In genomic region chr11:88485088-88485487, GRCm38 (mm10) we compare ENCODE assay signal across 17 mouse cellular contexts.
DNase-seq lines count a peak whose midpoint lies in the region; ATAC-seq and TF ChIP-seq lines count a peak whose summit lies in the region.
"Had no signal": no experiment of that assay in that cellular context is flagged by ENCODE, and none has a peak within 500 bp of the region (broad histone marks: within the 10 kb centered on the region; RNA-seq: fewer than 3 reads in every experiment).

No protein-coding gene starts in this region.

- no peaks in the 10 kb centered on the region for H3K9me3 ChIP-seq in kidney, embryonic 14.5 days (ENCODE audit: control insufficient read depth, low read length)
- no peaks in the 10 kb centered on the region for H3K9me3 ChIP-seq in forebrain, postnatal 0 days (ENCODE audit: low read length)
- no peaks in the 10 kb centered on the region for H3K9me3 ChIP-seq in midbrain, embryonic 14.5 days (ENCODE audit: control insufficient read depth, low read length)
- H3K9me3 ChIP-seq in stomach, postnatal 0 days (ENCODE audit: control insufficient read depth, low read length) = no peaks in the 10 kb centered on the region
- H3K9me3 ChIP-seq: G1E; liver, embryonic 13.5 days; neural tube, embryonic 12.5 days had no signal

- peak; percentile 2; the same call in 1 of the 2 replicates for ATAC-seq in kidney, embryonic 14.5 days (ENCODE audit: low FRiP score, low TSS enrichment)
- ATAC-seq in forebrain, postnatal 0 days = no peak
- no peak for ATAC-seq in midbrain, embryonic 14.5 days (ENCODE audit: low FRiP score, low TSS enrichment)
- ATAC-seq in megakaryocyte progenitor cell, adult 5-6 weeks (replicated peaks; ENCODE audit: poor library complexity) = no peak
- no peak for ATAC-seq in stomach, postnatal 0 days (ENCODE audit: low FRiP score, low TSS enrichment)

- no peaks in the 10 kb centered on the region for H3K27me3 ChIP-seq in kidney, embryonic 14.5 days (ENCODE audit: control insufficient read depth, insufficient read depth, low read length)
- no peaks in the 10 kb centered on the region for H3K27me3 ChIP-seq in forebrain, postnatal 0 days (ENCODE audit: insufficient read depth, low read length)
- no peaks in the 10 kb centered on the region for H3K27me3 ChIP-seq in midbrain, embryonic 14.5 days (ENCODE audit: control insufficient read depth, insufficient read depth, low read length)
- no peaks in the 10 kb centered on the region for H3K27me3 ChIP-seq in stomach, postnatal 0 days (ENCODE audit: control insufficient read depth, insufficient read depth, low read length)
- H3K27me3 ChIP-seq: liver, embryonic 13.5 days; neural tube, embryonic 12.5 days had no signal

- no peak for TF ChIP-seq CTCF in gastrocnemius, adult 2 months (IDR thresholded peaks at IDR 0.05)
- TF ChIP-seq CTCF in forebrain, postnatal 0 days (IDR thresholded peaks at IDR 0.05; ENCODE audit: low read depth) = no peak
- no peak for TF ChIP-seq CTCF in stomach, postnatal 0 days (IDR thresholded peaks at IDR 0.05; ENCODE audit: low read depth)

- H3K9ac ChIP-seq in kidney, embryonic 14.5 days (ENCODE audit: low read depth, low read length) = no peak overlapping the region
- no peak overlapping the region for H3K9ac ChIP-seq in forebrain, postnatal 0 days
- H3K9ac ChIP-seq in midbrain, embryonic 14.5 days (replicated peaks; ENCODE audit: low read length) = no peak overlapping the region
- H3K9ac ChIP-seq in stomach, postnatal 0 days (ENCODE audit: low read length) = no peak overlapping the region
- H3K9ac ChIP-seq: liver, embryonic 13.5 days; neural tube, embryonic 12.5 days had no signal

- H3K4me2 ChIP-seq in kidney, embryonic 14.5 days (replicated peaks; ENCODE audit: low read depth, low read length) = no peak overlapping the region
- H3K4me2 ChIP-seq in forebrain, postnatal 0 days (ENCODE audit: low read depth) = no peak overlapping the region
- 0 out of 2 replicates have a peak overlapping the region, but pooled peaks have one; percentile 4 for H3K4me2 ChIP-seq in midbrain, embryonic 14.5 days (ENCODE audit: low read length)
- H3K4me2 ChIP-seq in stomach, postnatal 0 days (replicated peaks; ENCODE audit: low read depth) = no peak overlapping the region
- H3K4me2 ChIP-seq: liver, embryonic 13.5 days; neural tube, embryonic 12.5 days had no signal

- TF ChIP-seq EP300 in stomach, postnatal 0 days (optimal IDR thresholded peaks at IDR 0.05) = no peak

- DNase-seq in gastrocnemius, adult 2 months = no peak
- DNase-seq in gastrocnemius, postnatal 36 days = no peak
- DNase-seq in kidney, postnatal 4 days = no peak
- DNase-seq in forebrain, postnatal 0 days = no peak
- no peak for DNase-seq in midbrain, embryonic 14.5 days
- no peak for DNase-seq in stomach, postnatal 0 days (ENCODE audit: low spot score)
- DNase-seq: cerebellum, adult 9-11 months; kidney, postnatal 25 days; liver, embryonic 13.5 days; lung, postnatal 4 days; right cerebral cortex, postnatal 25 days; thymus, postnatal 36 days had no signal

- no peaks in the 10 kb centered on the region for H3K36me3 ChIP-seq in kidney, embryonic 14.5 days (ENCODE audit: control insufficient read depth, insufficient read depth, low read length)
- no peaks in the 10 kb centered on the region for H3K36me3 ChIP-seq in forebrain, postnatal 0 days (ENCODE audit: insufficient read depth)
- no peaks in the 10 kb centered on the region for H3K36me3 ChIP-seq in midbrain, embryonic 14.5 days (ENCODE audit: control insufficient read depth, insufficient read depth, low read length)
- no peaks in the 10 kb centered on the region for H3K36me3 ChIP-seq in stomach, postnatal 0 days (ENCODE audit: control insufficient read depth, insufficient read depth, low read length)
- H3K36me3 ChIP-seq: liver, embryonic 13.5 days; neural tube, embryonic 12.5 days had no signal

- intact Hi-C loops in gastrocnemius, adult 2 months (cut with DNase I) = loop anchor here (5.0 kb wide), 1 partner anchor 33 kb away; no protein-coding TSS in a partner anchor
- intact Hi-C loops in gastrocnemius, postnatal 36 days (cut with DNase I) = no loop called here

- H3K4me3 ChIP-seq in gastrocnemius, adult 2 months = no peak overlapping the region
- H3K4me3 ChIP-seq in kidney, embryonic 14.5 days (ENCODE audit: low read length) = no peak overlapping the region
- H3K4me3 ChIP-seq in forebrain, postnatal 0 days (ENCODE audit: low read depth, low read length) = no peak overlapping the region
- no peak overlapping the region for H3K4me3 ChIP-seq in midbrain, embryonic 14.5 days (replicated peaks; ENCODE audit: low read depth, low read length)
- H3K4me3 ChIP-seq in stomach, postnatal 0 days (ENCODE audit: low read depth, low read length) = no peak overlapping the region
- H3K4me3 ChIP-seq: left cerebral cortex, adult 2 months; liver, embryonic 13.5 days; neural tube, embryonic 12.5 days had no signal

- peak overlapping the region; percentile 52 for H3K27ac ChIP-seq in gastrocnemius, adult 2 months
- peak overlapping the region; percentile 56; the same call in 1 of the 2 replicates for H3K27ac ChIP-seq in kidney, embryonic 14.5 days (ENCODE audit: low read depth, low read length)
- 0 out of 2 replicates have a peak overlapping the region, but pooled peaks have one; percentile 21 for H3K27ac ChIP-seq in forebrain, postnatal 0 days (ENCODE audit: low read depth, low read length)
- H3K27ac ChIP-seq in midbrain, embryonic 14.5 days (replicated peaks; ENCODE audit: low read depth, low read length) = peak overlapping the region; percentile 64
- no peak overlapping the region for H3K27ac ChIP-seq in stomach, postnatal 0 days (replicated peaks)
- H3K27ac ChIP-seq: left cerebral cortex, adult 2 months; liver, embryonic 13.5 days; neural tube, embryonic 12.5 days had no signal

- peaks cover 42% of the 10 kb centered on the region for H3K4me1 ChIP-seq in kidney, embryonic 14.5 days (ENCODE audit: control insufficient read depth, insufficient read depth, low read length)
- peaks cover 28% of the 10 kb centered on the region for H3K4me1 ChIP-seq in forebrain, postnatal 0 days (ENCODE audit: insufficient read depth)
- H3K4me1 ChIP-seq in midbrain, embryonic 14.5 days (ENCODE audit: control insufficient read depth, insufficient read depth, low read length) = peaks cover 78% of the 10 kb centered on the region
- H3K4me1 ChIP-seq in stomach, postnatal 0 days (replicated peaks; ENCODE audit: control insufficient read depth, insufficient read depth) = peaks cover 5% of the 10 kb centered on the region; the same call in 1 of the 2 replicates

- 35% methylated on average over 4 of the region's 4 CpGs for WGBS in kidney, embryonic 14.5 days
- 53% methylated on average over 4 of the region's 4 CpGs for WGBS in forebrain, postnatal 0 days
- WGBS in midbrain, embryonic 14.5 days = 15% methylated on average over 4 of the region's 4 CpGs
- 55% methylated on average over 4 of the region's 4 CpGs for WGBS in stomach, postnatal 0 days
